Mouse (Mus musculus): ENCODE data around the gene Itsn2.
"Not testable (repeated sequence)": the region's sequence is repeated elsewhere in the genome, so short reads cannot be mapped to it uniquely, and the experiment has no call there.

The Itsn2 gene

GRCm38 (mm10) chr12:4708881-4709604 is 116.6 kb downstream of the Itsn2 start:
- no peak for DNase-seq (ENCODE audit: low read depth, low spot score)

GRCm38 (mm10) chr12:4709926-4710325 is 117.5 kb downstream of the Itsn2 start:
- DNase-seq (ENCODE audit: low read depth, low spot score), result no peak

GRCm38 (mm10) chr12:4713361-4713760 is 120.9 kb downstream of the Itsn2 start:
- no peak for DNase-seq (ENCODE audit: low read depth, low spot score)

- DNase-seq (ENCODE audit: low read depth, low spot score), result no peak
Observed at GRCm38 (mm10) chr12:4715606-4716005, 123.2 kb downstream of the Itsn2 start.

- no peak for DNase-seq (ENCODE audit: low read depth, low spot score)
Observed at GRCm38 (mm10) chr12:4717417-4717816, 125.0 kb downstream of the Itsn2 start.

- no peak for DNase-seq (ENCODE audit: low read depth, low spot score)
Observed at GRCm38 (mm10) chr12:4719066-4719761, 126.8 kb downstream of the Itsn2 start.

- no peak for DNase-seq (ENCODE audit: low read depth, low spot score)
Observed at GRCm38 (mm10) chr12:4719762-4720754, 127.6 kb downstream of the Itsn2 start.

GRCm38 (mm10) chr12:4729165-4729564 is 136.7 kb downstream of the Itsn2 start:
- no peak for DNase-seq (ENCODE audit: low read depth, low spot score)

GRCm38 (mm10) chr12:4731629-4732028 is 139.2 kb downstream of the Itsn2 start:
- DNase-seq (ENCODE audit: low read depth, low spot score), result no peak

GRCm38 (mm10) chr12:4732332-4732731 is 139.9 kb downstream of the Itsn2 start:
- no peak for DNase-seq (ENCODE audit: low read depth, low spot score)

- DNase-seq (ENCODE audit: low read depth, low spot score), result no peak
Observed at GRCm38 (mm10) chr12:4738031-4738576, 145.7 kb downstream of the Itsn2 start, which contains the start of gene Fam228a. TSS of gene Fam228a (minus strand) at chr12:4738430.

- no peak for DNase-seq (ENCODE audit: low read depth, low spot score)
Observed at GRCm38 (mm10) chr12:4740823-4741222, 148.4 kb downstream of the Itsn2 start.

GRCm38 (mm10) chr12:4742183-4742582 is 149.7 kb downstream of the Itsn2 start:
- DNase-seq (ENCODE audit: low read depth, low spot score), result no peak

- peak; percentile 23 for DNase-seq (ENCODE audit: low read depth, low spot score)
Observed at GRCm38 (mm10) chr12:4744486-4744885, 152.0 kb downstream of the Itsn2 start.

- not testable (repeated sequence) for DNase-seq (ENCODE audit: low read depth, low spot score)
Observed at GRCm38 (mm10) chr12:4754451-4754850, 162.0 kb downstream of the Itsn2 start.

- DNase-seq (ENCODE audit: low read depth, low spot score), result no peak
Observed at GRCm38 (mm10) chr12:4757060-4757459, 164.6 kb downstream of the Itsn2 start.

All from skeletal muscle tissue, adult 2 months (tissue).